8 mouse cellular contexts compared by ENCODE assay signal in the genomic region with DNA sequence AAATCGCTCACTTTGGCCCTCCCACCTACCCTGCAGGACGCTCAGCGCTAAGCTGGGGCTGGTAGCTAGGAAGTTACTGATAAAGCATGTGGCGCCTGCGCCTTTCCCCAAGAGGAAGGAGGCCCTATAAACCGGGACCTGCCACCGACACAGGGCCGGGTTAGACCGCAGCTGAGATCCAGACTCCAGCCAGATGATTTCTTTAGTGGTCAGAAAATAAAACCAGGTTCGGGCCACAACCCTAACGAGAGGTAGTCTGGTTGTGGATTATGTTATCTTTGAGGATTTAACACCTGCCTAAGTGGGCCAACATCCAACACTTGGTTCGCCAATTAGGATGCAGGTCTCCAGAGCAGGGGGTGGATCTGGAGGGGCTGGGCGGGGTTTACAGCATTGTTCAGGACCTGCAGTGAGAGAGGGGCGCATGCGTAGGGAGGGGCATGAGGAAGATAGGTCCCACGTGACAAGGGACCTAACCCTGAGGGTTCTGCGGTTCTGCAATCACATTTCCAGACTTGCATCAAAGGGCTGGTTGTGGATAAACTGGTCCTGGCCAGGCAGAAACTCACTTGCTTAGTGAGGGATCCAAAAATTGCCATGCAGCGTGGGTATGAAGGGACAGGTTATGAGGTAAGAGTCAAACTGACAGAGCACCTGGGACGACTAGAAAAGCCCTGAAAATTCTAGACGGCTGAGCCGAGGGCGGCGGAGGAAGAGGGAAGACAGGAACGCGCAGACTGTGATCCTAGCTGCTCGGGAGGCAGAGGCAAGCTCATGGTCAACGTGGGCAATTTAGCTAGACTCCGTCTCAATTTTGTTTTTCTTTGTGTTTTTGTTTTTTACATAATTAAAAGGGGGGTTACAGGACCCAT. TPM values are rescaled to one million over a fixed set of nuclear protein-coding genes. Genes with fewer than 3 reads are reported as not detected.
DNase-seq lines count a peak whose midpoint lies in the region; ATAC-seq lines count a peak whose summit lies in the region.

A gene (minus strand): TSS at position 334 of the 872 bp plus-strand sequence.

- peaks cover 16% of the 10 kb centered on the region for H3K27me3 ChIP-seq in hindbrain, embryonic 15.5 days

- peak within 1 kb of the TSS; percentile 64 for H3K9ac ChIP-seq in hindbrain, embryonic 15.5 days

- peaks cover 6% of the 10 kb centered on the region; the same call in 1 of the 2 replicates for H3K36me3 ChIP-seq in hindbrain, embryonic 15.5 days

- H3K4me3 ChIP-seq in hindbrain, embryonic 15.5 days, result peak within 1 kb of the TSS; percentile 60

- peak within 1 kb of the TSS; percentile 87 for H3K4me2 ChIP-seq in hindbrain, embryonic 15.5 days

- H3K9me3 ChIP-seq in hindbrain, embryonic 15.5 days, result no peaks in the 10 kb centered on the region

- peaks cover 35% of the 10 kb centered on the region for H3K4me1 ChIP-seq in hindbrain, embryonic 15.5 days (replicated peaks)

- WGBS in hindbrain, embryonic 15.5 days, result under 1% methylated on average over 28 of the region's 28 CpGs

- DNase-seq in WW6 (ENCODE audit: low read depth, low spot score), result peak; percentile 96
- DNase-seq in cerebellum, postnatal 36 days, result peak; percentile 97 to 98
- peak; percentile 93 to 95 for DNase-seq in frontal cortex, postnatal 36 days (ENCODE audit: low spot score in 2 of 2)
- peak; percentile 93 for DNase-seq in layer of hippocampus, postnatal 36 days
- peak; percentile 97 for DNase-seq in lung, postnatal 25 days (ENCODE audit: low spot score)
- peak; percentile 97 for DNase-seq in retina, embryonic 14.5 days (ENCODE audit: low spot score)
- DNase-seq in thymus, postnatal 36 days, result peak; percentile 86 to 91

- ATAC-seq in hindbrain, embryonic 15.5 days (ENCODE audit: low FRiP score, low read depth), result peak; percentile 96

- H3K27ac ChIP-seq in hindbrain, embryonic 15.5 days (replicated peaks), result peak within 1 kb of the TSS; percentile 86

RNA-seq across cellular contexts. Expression of the gene that starts here (rescaled TPM):
- polyA plus RNA-seq in hindbrain, embryonic 15.5 days (2015; fragmentation: Nextera tagmentation; extraction: Ambion mirVana), result 14.3 and 16.5 TPM in 2 replicates
- 1 to 10 TPM; 6.9 to 9.4 TPM for total RNA-seq in layer of hippocampus, postnatal 36 days (2021)

Comparison
In these comparisons a context has a peak if more than half of its experiments do, and no peak if none do; other contexts are left out.
1. Peak in every context shown above with its lines: DNase-seq, ATAC-seq, H3K4me3 ChIP-seq and H3K27ac ChIP-seq.